In the genomic region with DNA sequence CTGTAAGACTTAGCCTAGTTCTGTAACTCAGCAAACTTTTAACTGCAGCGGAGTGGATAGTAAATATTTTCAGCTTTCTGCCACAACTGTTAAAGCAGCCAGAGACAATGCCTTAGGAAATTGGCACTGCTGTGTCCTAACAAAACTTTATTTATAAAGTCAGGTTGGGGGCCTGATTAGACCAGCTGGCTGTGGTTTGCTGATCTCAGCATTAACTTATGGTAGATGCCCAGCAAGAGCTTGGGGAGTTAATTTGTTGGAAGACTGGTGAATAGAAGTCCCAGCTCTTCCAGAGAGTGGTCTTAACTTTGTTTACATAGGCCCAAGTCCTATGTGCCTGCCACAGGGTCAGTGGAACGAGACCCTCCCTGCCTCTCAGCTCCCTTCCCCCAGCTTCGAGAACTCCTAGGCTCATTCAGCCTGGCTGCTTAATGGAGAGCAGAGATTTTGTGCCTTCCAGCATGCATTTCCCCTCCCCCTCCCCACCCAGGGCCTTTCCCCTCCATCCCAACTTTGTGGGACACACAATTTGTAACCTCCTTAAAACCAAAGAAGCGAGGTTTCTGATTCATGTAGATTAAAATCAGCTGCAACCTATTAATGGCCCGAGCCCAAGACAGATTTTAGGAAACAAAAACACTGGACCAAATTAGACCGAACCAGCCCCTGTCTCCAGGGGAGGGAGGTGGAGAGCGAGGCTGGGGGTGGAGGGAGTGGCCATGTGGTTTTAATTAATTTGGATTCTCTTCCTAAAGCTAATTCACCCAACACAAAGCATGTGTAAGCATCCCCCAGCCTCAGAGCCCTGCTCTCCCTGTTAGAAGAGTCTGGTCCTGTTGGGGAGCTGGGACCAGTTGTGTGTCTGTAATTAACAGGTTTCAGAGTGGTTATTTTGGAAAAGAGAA, we compare ENCODE assay signal across 8 mouse cellular contexts.
A peak's percentile ranks its signal among the peaks of the same experiment; 100 is the strongest.
DNase-seq lines count a peak whose midpoint lies in the region; ATAC-seq and TF ChIP-seq lines count a peak whose summit lies in the region.
"Had no signal": no experiment of that assay in that cellular context is flagged by ENCODE, and none has a peak within 500 bp of the region (broad histone marks: within the 10 kb centered on the region; RNA-seq: fewer than 3 reads in every experiment).

No protein-coding gene starts in this region.

- H3K4me3 ChIP-seq in lung, embryonic 14.5 days (ENCODE audit: low read depth, low read length) = no peak overlapping the region
- no peak overlapping the region for H3K4me3 ChIP-seq in embryonic facial prominence, embryonic 15.5 days (replicated peaks)
- no peak overlapping the region for H3K4me3 ChIP-seq in neural tube, embryonic 13.5 days

- no peak for TF ChIP-seq POLR2A in brain, embryonic 14.5 days (IDR thresholded peaks at IDR 0.05; ENCODE audit: borderline replicate concordance, extremely low read depth, insufficient read depth, insufficient read length, poor library complexity, severe bottlenecking)

- TF ChIP-seq CTCF in lung, embryonic 14.5 days (IDR thresholded peaks at IDR 0.05; ENCODE audit: low read depth) = no peak
- no peak for TF ChIP-seq CTCF in brain, embryonic 14.5 days (IDR thresholded peaks at IDR 0.05; ENCODE audit: borderline replicate concordance, extremely low read depth, insufficient read depth, insufficient read length)

- no peak overlapping the region for H3K4me2 ChIP-seq in lung, embryonic 14.5 days
- H3K4me2 ChIP-seq in embryonic facial prominence, embryonic 15.5 days (replicated peaks) = no peak overlapping the region
- no peak overlapping the region for H3K4me2 ChIP-seq in neural tube, embryonic 13.5 days

- DNase-seq in lung, embryonic 14.5 days = no peak
- no peak for DNase-seq in lung, postnatal 36 days
- peak; percentile 85 for DNase-seq in brain, embryonic 14.5 days (ENCODE audit: low read depth)
- no peak for DNase-seq in cerebellum, adult 18-20 months
- DNase-seq: thymus, postnatal 25 days had no signal

- no peak overlapping the region for H3K9ac ChIP-seq in lung, embryonic 14.5 days
- H3K9ac ChIP-seq in embryonic facial prominence, embryonic 15.5 days = no peak overlapping the region
- H3K9ac ChIP-seq in neural tube, embryonic 13.5 days = no peak overlapping the region

- no peaks in the 10 kb centered on the region for H3K27me3 ChIP-seq in lung, embryonic 14.5 days (ENCODE audit: insufficient read depth, low read length)
- H3K27me3 ChIP-seq in embryonic facial prominence, embryonic 15.5 days = no peaks in the 10 kb centered on the region
- no peaks in the 10 kb centered on the region for H3K27me3 ChIP-seq in neural tube, embryonic 13.5 days

- no peaks in the 10 kb centered on the region for H3K9me3 ChIP-seq in lung, embryonic 14.5 days (ENCODE audit: low read depth, low read length)
- no peaks in the 10 kb centered on the region for H3K9me3 ChIP-seq in embryonic facial prominence, embryonic 15.5 days (replicated peaks)
- H3K9me3 ChIP-seq in neural tube, embryonic 13.5 days = no peaks in the 10 kb centered on the region

- H3K4me1 ChIP-seq in lung, embryonic 14.5 days (ENCODE audit: insufficient read depth) = peaks cover 49% of the 10 kb centered on the region
- H3K4me1 ChIP-seq in embryonic facial prominence, embryonic 15.5 days = peaks cover 72% of the 10 kb centered on the region
- H3K4me1 ChIP-seq in neural tube, embryonic 13.5 days (replicated peaks) = peaks cover 42% of the 10 kb centered on the region

- 34% methylated on average over 7 of the region's 7 CpGs for WGBS in lung, embryonic 14.5 days
- WGBS in embryonic facial prominence, embryonic 15.5 days = 26% methylated on average over 7 of the region's 7 CpGs
- WGBS in neural tube, embryonic 13.5 days = 48% methylated on average over 7 of the region's 7 CpGs

- H3K36me3 ChIP-seq in lung, embryonic 14.5 days (ENCODE audit: insufficient read depth) = no peaks in the 10 kb centered on the region
- H3K36me3 ChIP-seq in embryonic facial prominence, embryonic 15.5 days = no peaks in the 10 kb centered on the region
- H3K36me3 ChIP-seq in neural tube, embryonic 13.5 days = no peaks in the 10 kb centered on the region

- peak overlapping the region; percentile 33 for H3K27ac ChIP-seq in lung, embryonic 14.5 days (ENCODE audit: low read depth)
- H3K27ac ChIP-seq in embryonic facial prominence, embryonic 15.5 days (replicated peaks) = peak overlapping the region; percentile 86
- 0 out of 2 replicates have a peak overlapping the region, but pooled peaks have one; percentile 20 for H3K27ac ChIP-seq in neural tube, embryonic 13.5 days (replicated peaks)

- ATAC-seq in lung, embryonic 14.5 days (ENCODE audit: insufficient read depth) = no peak
- ATAC-seq in embryonic facial prominence, embryonic 15.5 days (ENCODE audit: insufficient number of reproducible peaks, low FRiP score, low TSS enrichment, low read depth) = peak; percentile 49
- ATAC-seq in neural tube, embryonic 13.5 days (ENCODE audit: low read depth) = no peak
- no peak for ATAC-seq in inflammation-experienced regulatory T-cells, adult 6 months

Comparison
In these comparisons a context has a peak if more than half of its experiments do, and no peak if none do; other contexts are left out.
1. H3K27ac ChIP-seq: peak in every context shown above with its lines; median percentile 86 in embryonic facial prominence, embryonic 15.5 days; 33 in lung, embryonic 14.5 days; 20 in neural tube, embryonic 13.5 days.